Mouse (Mus musculus) lung, adult 2 months (tissue): ENCODE measurements around the gene Slc4a1ap. TPM values are rescaled to one million over a fixed set of nuclear protein-coding genes. Genes with fewer than 3 reads are reported as not detected.

Experiments
- DNase-seq: peaks from one replicate; pipeline ENCODE4 v3.0.0; 2022
- H3K4me1 ChIP-seq: fragments of 200-500 bp; 2 replicates; pipeline ENCODE4 v1.6.1; 2011; ENCODE audit warnings: low read length; ENCODE audit not compliant: control insufficient read depth, insufficient read depth
- H3K4me3 ChIP-seq: fragments of 200-500 bp; replicated peaks from 2 replicates; pipeline ENCODE3; 2011; ENCODE audit warnings: low read depth, mild to moderate bottlenecking, control low read depth, low read length; ENCODE audit errors: extremely low read depth
- CTCF ChIP-seq: fragments of 200-500 bp; IDR thresholded peaks from 2 replicates; pipeline ENCODE4 v1.5.1; 2011; ENCODE audit warnings: mild to moderate bottlenecking, low read length, control low read depth; ENCODE audit not compliant: insufficient read depth
- POLR2A ChIP-seq: fragments of 200-500 bp; IDR thresholded peaks from 2 replicates; pipeline ENCODE4 v1.6.1; 2011; ENCODE audit warnings: low read depth, mild to moderate bottlenecking, control low read depth, low read length, borderline replicate concordance; ENCODE audit errors: extremely low read depth
- WGBS: fragments of 180-500 bp; shearing (Covaris S2); methylation state at CpG from one replicate; pipeline ENCODE4 v1.1.7; 2018; 5-methylcytosine and 5-hydroxymethylcytosine counted together
- polyA plus RNA-seq: library from polyadenylated mRNA; depleted of rRNA; stranded (reverse); fragments of >200 nt; gene quantifications from 2 replicates; pipeline ENCODE4 v1.2.3, GENCODE M21; 2012; rRNA removed

The Slc4a1ap gene
- polyA plus RNA-seq, 1 experiment: 15.8 TPM

- no peak for DNase-seq
- Histone ChIP-seq H3K4me1 (peaks cover 8% of the 10 kb centered on the region; the same call in 1 of the 2 replicates), H3K4me3 (no peak overlapping the region)
- TF ChIP-seq POLR2A: no peak
- peak; percentile 46; the same call in 1 of the 2 replicates for TF ChIP-seq CTCF
- WGBS: 91% methylated on average over 2 of the region's 2 CpGs
Observed at GRCm38 (mm10) chr5:31599161-31599560, 72.4 kb downstream of the Slc4a1ap start.

GRCm38 (mm10) chr5:31601162-31601722 lies 74.4 kb downstream of the Slc4a1ap start:
- DNase-seq: no peak
- 85% methylated on average over 7 of the region's 7 CpGs for WGBS
- TF ChIP-seq POLR2A (no peak), CTCF (no peak)
- Histone ChIP-seq H3K4me3 (no peak overlapping the region), H3K4me1 (peaks cover 8% of the 10 kb centered on the region; the same call in 1 of the 2 replicates)

GRCm38 (mm10) chr5:31602377-31602776 lies 75.6 kb downstream of the Slc4a1ap start:
- H3K4me3 ChIP-seq: no peak overlapping the region
- WGBS: 24% methylated on average over 1 of the region's 1 CpGs
- DNase-seq: peak; percentile 72
- peak; percentile 95; the same call in 1 of the 2 replicates for TF ChIP-seq POLR2A
- no peak for TF ChIP-seq CTCF
- peaks cover 6% of the 10 kb centered on the region; the same call in 1 of the 2 replicates for H3K4me1 ChIP-seq

GRCm38 (mm10) chr5:31603766-31604165 lies 77.0 kb downstream of the Slc4a1ap start:
- TF ChIP-seq CTCF: no peak
- TF ChIP-seq POLR2A: no peak
- Histone ChIP-seq H3K4me3 (no peak overlapping the region), H3K4me1 (peaks cover 6% of the 10 kb centered on the region; the same call in 1 of the 2 replicates)
- 83% methylated on average over 6 of the region's 6 CpGs for WGBS
- DNase-seq: no peak

- TF ChIP-seq CTCF (no peak), POLR2A (no peak)
- no peak for DNase-seq
- Histone ChIP-seq H3K4me1 (peaks cover 6% of the 10 kb centered on the region; the same call in 1 of the 2 replicates), H3K4me3 (no peak overlapping the region)
- 39% methylated on average over 3 of the region's 3 CpGs for whole genome bisulfite sequencing
Observed at GRCm38 (mm10) chr5:31606151-31606550, 79.4 kb downstream of the Slc4a1ap start.

Other genes with a start within 250 kb of the Slc4a1ap start
- gene Ift172, start 235.9 kb upstream of the Slc4a1ap start, polyA plus RNA-seq: 45.0 and 47.8 TPM in 2 replicates
- gene Fndc4, start 230.9 kb upstream of the Slc4a1ap start, polyA plus RNA-seq: 11.7 and 17.8 TPM in 2 replicates
- 0.05 and 0.11 TPM in 2 replicates for gene Gckr, start 229.6 kb upstream of the Slc4a1ap start, polyA plus RNA-seq
- gene Zfp512, start 74.6 kb upstream of the Slc4a1ap start, polyA plus RNA-seq: 8.3 and 14.4 TPM in 2 replicates
- not detected in 2 replicates for gene 4930548H24Rik, start 41.3 kb upstream of the Slc4a1ap start, polyA plus RNA-seq
- gene Gpn1, start 32.3 kb upstream of the Slc4a1ap start, polyA plus RNA-seq: 10.8 and 14.1 TPM in 2 replicates
- 10.9 and 13.3 TPM in 2 replicates for gene Supt7l, start 812 bp downstream of the Slc4a1ap start, polyA plus RNA-seq
- gene Mrpl33, start 69.9 kb downstream of the Slc4a1ap start, polyA plus RNA-seq: 15.9 and 19.5 TPM in 2 replicates
- 3.2 and 4.1 TPM in 2 replicates for gene Rbks, start 170.6 kb downstream of the Slc4a1ap start, polyA plus RNA-seq
- gene Babam2, start 170.7 kb downstream of the Slc4a1ap start, polyA plus RNA-seq: 19.6 and 23.6 TPM in 2 replicates